Mouse (Mus musculus) intestine, embryonic 14.5 days (tissue): ENCODE data around the gene Rpl36al. TPM values are rescaled to one million over a fixed set of nuclear protein-coding genes. Genes with fewer than 3 reads are reported as not detected.

Source experiments
- ATAC-seq: fragments of 200-750 bp; cut with Nextera tagmentation; replicated peaks from 2 replicates; pipeline ENCODE4 v1.8.0; 2017; ENCODE audit warnings: low read depth, moderate number of reproducible peaks, moderate TSS enrichment, moderate library complexity; ENCODE audit not compliant: low FRiP score, low TSS enrichment
- DNase-seq: peaks from one replicate; pipeline ENCODE4 v3.0.0-alpha.2; 2018; ENCODE audit warnings: low spot score
- H3K27ac ChIP-seq: fragments of 300-500 bp; sonication (generic); 2 replicates; pipeline ENCODE4 v1.5.1; 2014; ENCODE audit warnings: low read depth, mild to moderate bottlenecking, control low read depth
- H3K27me3 ChIP-seq: fragments of 300-500 bp; sonication (generic); replicated peaks from 2 replicates; pipeline ENCODE4 v1.6.1; 2014; ENCODE audit warnings: low read length, control low read depth; ENCODE audit not compliant: control insufficient read depth, insufficient read depth
- H3K36me3 ChIP-seq: fragments of 300-500 bp; sonication (generic); 2 replicates; pipeline ENCODE4 v1.6.1; 2014; ENCODE audit warnings: low read length, control low read depth; ENCODE audit not compliant: control insufficient read depth, insufficient read depth
- H3K4me1 ChIP-seq: fragments of 300-500 bp; sonication (generic); replicated peaks from 2 replicates; pipeline ENCODE4 v1.6.1; 2014; ENCODE audit warnings: low read length, control low read depth, mixed read lengths; ENCODE audit not compliant: control insufficient read depth, insufficient read depth
- H3K4me2 ChIP-seq: fragments of 300-500 bp; sonication (generic); 2 replicates; pipeline ENCODE4 v1.6.1; 2014; ENCODE audit warnings: low read length
- H3K4me3 ChIP-seq: fragments of 300-500 bp; sonication (generic); 2 replicates; pipeline ENCODE4 v1.5.1; 2014; ENCODE audit warnings: low read depth, low read length, control low read depth, mixed read lengths
- H3K9ac ChIP-seq: fragments of 300-500 bp; sonication (generic); 2 replicates; pipeline ENCODE4 v1.6.1; 2014; ENCODE audit warnings: mild to moderate bottlenecking, low read length
- H3K9me3 ChIP-seq: fragments of 300-500 bp; sonication (generic); 2 replicates; pipeline ENCODE4 v1.6.1; 2016; ENCODE audit warnings: low read length, control low read depth; ENCODE audit not compliant: control insufficient read depth
- WGBS: fragments of 180-500 bp; shearing (Covaris S2); extraction: QIAGEN DNeasy Blood & Tissue Kit; methylation state at CpG from one replicate; pipeline ENCODE4 v1.1.7; 2014; 5-methylcytosine and 5-hydroxymethylcytosine counted together
- microRNA-seq: library from miRNA; unstranded; fragments of <30 nt; microRNA quantifications from one replicate; pipeline ENCODE4, GENCODE M21; 2016
- polyA plus RNA-seq: library from polyadenylated mRNA; unstranded; fragments of >200 nt; fragmentation: Nextera tagmentation; extraction: Ambion mirVana; gene quantifications from 2 replicates; pipeline ENCODE4 v1.2.1, GENCODE M21; 2014

The Rpl36al gene
- polyA plus RNA-seq, 1 experiment from 2014 or later, result 785 TPM

- H3K27me3 ChIP-seq, result no peaks in the 10 kb centered on the region
- WGBS, result 87% methylated on average over 4 of the region's 4 CpGs
- H3K9ac ChIP-seq, result no peak overlapping the region
- DNase-seq, result no peak
- H3K9me3 ChIP-seq, result no peaks in the 10 kb centered on the region
- H3K4me2 ChIP-seq, result no peak overlapping the region
- ATAC-seq, result no peak
- H3K4me3 ChIP-seq, result no peak overlapping the region
- peaks cover 24% of the 10 kb centered on the region for H3K36me3 ChIP-seq
- no peak overlapping the region for H3K27ac ChIP-seq
- H3K4me1 ChIP-seq, result peaks cover 4% of the 10 kb centered on the region; the same call in 1 of the 2 replicates
Observed at GRCm38 (mm10) chr12:69156436-69156835, 27.4 kb downstream of the Rpl36al start.

- H3K9ac ChIP-seq, result no peak overlapping the region
- peaks cover 24% of the 10 kb centered on the region for H3K36me3 ChIP-seq
- H3K4me1 ChIP-seq, result peaks cover 4% of the 10 kb centered on the region; the same call in 1 of the 2 replicates
- H3K27ac ChIP-seq, result no peak overlapping the region
- H3K27me3 ChIP-seq, result no peaks in the 10 kb centered on the region
- DNase-seq (no peak), ATAC-seq (no peak)
- no peak overlapping the region for H3K4me2 ChIP-seq
- WGBS, result 81% methylated on average over 2 of the region's 2 CpGs
- H3K4me3 ChIP-seq, result no peak overlapping the region
- H3K9me3 ChIP-seq, result no peaks in the 10 kb centered on the region
Observed at GRCm38 (mm10) chr12:69155923-69156322, 28.0 kb downstream of the Rpl36al start.

- no peak for DNase-seq
- H3K36me3 ChIP-seq, result no peaks in the 10 kb centered on the region
Observed at GRCm38 (mm10) chr12:69150049-69150448, 33.8 kb downstream of the Rpl36al start.

GRCm38 (mm10) chr12:69147166-69147735 lies 36.6 kb downstream of the Rpl36al start:
- H3K27ac ChIP-seq, result no peak overlapping the region
- WGBS, result 88% methylated on average over 5 of the region's 5 CpGs
- H3K4me1 ChIP-seq, result no peaks in the 10 kb centered on the region
- no peaks in the 10 kb centered on the region for H3K36me3 ChIP-seq
- no peak overlapping the region for H3K9ac ChIP-seq
- H3K4me3 ChIP-seq, result no peak overlapping the region
- no peaks in the 10 kb centered on the region for H3K27me3 ChIP-seq
- no peak overlapping the region for H3K4me2 ChIP-seq
- ATAC-seq, result no peak
- no peaks in the 10 kb centered on the region for H3K9me3 ChIP-seq
- DNase-seq, result no peak

More at GRCm38 (mm10) chr12:69150049-69150448, 33.8 kb downstream of the Rpl36al start:
- no peak for ATAC-seq
- Histone ChIP-seq H3K9me3 (no peaks in the 10 kb centered on the region), H3K27ac (no peak overlapping the region), H3K4me1 (no peaks in the 10 kb centered on the region), H3K9ac (no peak overlapping the region), H3K4me2 (no peak overlapping the region), H3K27me3 (no peaks in the 10 kb centered on the region), H3K4me3 (no peak overlapping the region)
- WGBS, result 59% methylated on average over 13 of the region's 13 CpGs

GRCm38 (mm10) chr12:69143460-69143859 lies 40.4 kb downstream of the Rpl36al start:
- H3K4me1 ChIP-seq, result no peaks in the 10 kb centered on the region
- 83% methylated on average over 6 of the region's 6 CpGs for WGBS
- DNase-seq (no peak), ATAC-seq (no peak)
- no peaks in the 10 kb centered on the region for H3K36me3 ChIP-seq
- H3K4me2 ChIP-seq, result no peak overlapping the region
- H3K9ac ChIP-seq, result no peak overlapping the region
- no peaks in the 10 kb centered on the region for H3K9me3 ChIP-seq
- no peaks in the 10 kb centered on the region for H3K27me3 ChIP-seq
- H3K4me3 ChIP-seq, result no peak overlapping the region
- H3K27ac ChIP-seq, result no peak overlapping the region

- ATAC-seq, result peak; percentile 65; the same call in 1 of the 2 replicates
- 86% methylated on average over 7 of the region's 7 CpGs for WGBS
Observed at GRCm38 (mm10) chr12:69139841-69140240, 44.0 kb downstream of the Rpl36al start.

GRCm38 (mm10) chr12:69139201-69139600 lies 44.7 kb downstream of the Rpl36al start:
- Histone ChIP-seq H3K27ac (no peak overlapping the region), H3K36me3 (no peaks in the 10 kb centered on the region), H3K4me3 (no peak overlapping the region), H3K4me1 (no peaks in the 10 kb centered on the region), H3K4me2 (no peak overlapping the region), H3K9ac (no peak overlapping the region), H3K9me3 (no peaks in the 10 kb centered on the region), H3K27me3 (no peaks in the 10 kb centered on the region)
- no peak for ATAC-seq
- no peak for DNase-seq
- 89% methylated on average over 3 of the region's 3 CpGs for WGBS

More at GRCm38 (mm10) chr12:69139841-69140240, 44.0 kb downstream of the Rpl36al start:
- no peak for DNase-seq
- Histone ChIP-seq H3K27me3 (no peaks in the 10 kb centered on the region), H3K4me3 (no peak overlapping the region), H3K27ac (no peak overlapping the region), H3K9me3 (no peaks in the 10 kb centered on the region), H3K9ac (no peak overlapping the region), H3K36me3 (no peaks in the 10 kb centered on the region), H3K4me2 (no peak overlapping the region), H3K4me1 (no peaks in the 10 kb centered on the region)

Small RNAs within 50 kb of the gene (microRNA-seq; reads per million reads assigned to microRNA genes)
- not detected for gene Gm47287
- gene Gm47295, result 0.59 reads per million

Other genes with a start within 250 kb of the Rpl36al start
- gene Rps29, start 24.9 kb downstream of the Rpl36al start, polyA plus RNA-seq, result 2,140 and 2,401 TPM in 2 replicates
- gene Lrr1, start 15.3 kb downstream of the Rpl36al start, polyA plus RNA-seq, result 19.7 and 23.4 TPM in 2 replicates
- 41.5 and 49.4 TPM in 2 replicates for gene Mgat2, start 74 bp upstream of the Rpl36al start, polyA plus RNA-seq
- 27.5 and 32.5 TPM in 2 replicates for gene Gm49383, start 13.0 kb upstream of the Rpl36al start, polyA plus RNA-seq
- gene Dnaaf2, start 14.3 kb upstream of the Rpl36al start, polyA plus RNA-seq, result 8.1 and 8.7 TPM in 2 replicates
- gene Gm49384, start 20.2 kb upstream of the Rpl36al start, polyA plus RNA-seq, result 25.8 and 29.4 TPM in 2 replicates
- gene Pole2, start 44.1 kb upstream of the Rpl36al start, polyA plus RNA-seq, result 28.1 and 29.8 TPM in 2 replicates
- 7.3 and 7.4 TPM in 2 replicates for gene Klhdc1, start 57.1 kb upstream of the Rpl36al start, polyA plus RNA-seq
- 120 and 133 TPM in 2 replicates for gene Klhdc2, start 112.6 kb upstream of the Rpl36al start, polyA plus RNA-seq
- gene Nemf, start 173.1 kb upstream of the Rpl36al start, polyA plus RNA-seq, result 69.1 and 78.7 TPM in 2 replicates
- gene Arf6, start 188.1 kb upstream of the Rpl36al start, polyA plus RNA-seq, result 48.2 and 53.3 TPM in 2 replicates
- gene Gm9887, start 188.4 kb upstream of the Rpl36al start, polyA plus RNA-seq, result 1.1 and 1.5 TPM in 2 replicates